Mouse (Mus musculus) thymus, postnatal 14 days (tissue): ENCODE data around the gene Rnls.

Experiments
- DNase-seq: peaks from one replicate; pipeline ENCODE4 v3.0.0; 2021

The Rnls gene

GRCm38 (mm10) chr19:33178866-33179265 is 213.2 kb downstream of the Rnls start:
- no peak for DNase-seq

GRCm38 (mm10) chr19:33178367-33178766 is 213.7 kb downstream of the Rnls start:
- DNase-seq: no peak

GRCm38 (mm10) chr19:33173991-33174390 is 218.1 kb downstream of the Rnls start:
- DNase-seq: no peak

- DNase-seq: no peak
These were observed 222.2 kb downstream of the Rnls start for GRCm38 (mm10) chr19:33169881-33170280.

- no peak for DNase-seq
These were observed 224.4 kb downstream of the Rnls start for GRCm38 (mm10) chr19:33167528-33168264.

- no peak for DNase-seq
These were observed 227.3 kb downstream of the Rnls start for GRCm38 (mm10) chr19:33164801-33165200.

GRCm38 (mm10) chr19:33161903-33162302 is 230.2 kb downstream of the Rnls start:
- no peak for DNase-seq

- DNase-seq: no peak
These were observed 232.2 kb downstream of the Rnls start for GRCm38 (mm10) chr19:33159897-33160296.

GRCm38 (mm10) chr19:33159192-33159591 is 232.9 kb downstream of the Rnls start:
- DNase-seq: no peak

- DNase-seq: no peak
These were observed 233.9 kb downstream of the Rnls start for GRCm38 (mm10) chr19:33158234-33158633.

GRCm38 (mm10) chr19:33148411-33148810 is 243.7 kb downstream of the Rnls start:
- no peak for DNase-seq

- DNase-seq: no peak
These were observed 248.9 kb downstream of the Rnls start for GRCm38 (mm10) chr19:33143198-33143597.

GRCm38 (mm10) chr19:33137316-33137715 is 254.8 kb downstream of the Rnls start:
- DNase-seq: no peak

GRCm38 (mm10) chr19:33122611-33123226 is 269.4 kb downstream of the Rnls start:
- no peak for DNase-seq

GRCm38 (mm10) chr19:33119947-33120346 is 272.1 kb downstream of the Rnls start:
- no peak for DNase-seq

- DNase-seq: peak; percentile 56
These were observed 273.2 kb downstream of the Rnls start for GRCm38 (mm10) chr19:33118898-33119297.

GRCm38 (mm10) chr19:33114631-33115295 is 277.3 kb downstream of the Rnls start:
- DNase-seq: no peak

GRCm38 (mm10) chr19:33113746-33114145 is 278.3 kb downstream of the Rnls start:
- DNase-seq: no peak

GRCm38 (mm10) chr19:33110404-33110803 is 281.7 kb downstream of the Rnls start:
- no peak for DNase-seq

- DNase-seq: no peak
These were observed 282.1 kb downstream of the Rnls start for GRCm38 (mm10) chr19:33109941-33110371.

- no peak for DNase-seq
These were observed 283.0 kb downstream of the Rnls start for GRCm38 (mm10) chr19:33109141-33109540.

- DNase-seq: no peak
These were observed 288.2 kb downstream of the Rnls start for GRCm38 (mm10) chr19:33103851-33104250.

GRCm38 (mm10) chr19:33102783-33103139 is 289.3 kb downstream of the Rnls start:
- DNase-seq: no peak
